Mouse (Mus musculus) thymus, adult 2 months (tissue): Measurements from ENCODE around the gene Gm20388.

ENCODE experiments used
- CTCF ChIP-seq: fragments of 200-500 bp; IDR thresholded peaks from 2 replicates; pipeline ENCODE4 v1.5.1; 2012; ENCODE audit warnings: mild to moderate bottlenecking, control low read depth, low read length, moderate library complexity, borderline replicate concordance; ENCODE audit not compliant: control insufficient read depth, poor library complexity, insufficient read depth; ENCODE audit errors: extremely low read depth
- POLR2A ChIP-seq: fragments of 200-500 bp; IDR thresholded peaks from 2 replicates; pipeline ENCODE4 v1.6.1; 2012; ENCODE audit warnings: mild to moderate bottlenecking, low read length, control low read depth, moderate library complexity; ENCODE audit not compliant: control insufficient read depth, poor library complexity, insufficient read depth; ENCODE audit errors: extremely low read depth

GRCm38 (mm10) chr8:120724816-120725575 is 814.4 kb downstream of the Gm20388 start:
- TF ChIP-seq POLR2A, result no peak
- no peak for TF ChIP-seq CTCF
